Mouse (Mus musculus) frontal cortex, postnatal 10 days (tissue): ENCODE results near the gene Krt75.

ENCODE experiments used
- DNase-seq, 2 experiments: peaks; one replicate each; pipeline ENCODE4 v3.0.0; 2022; ENCODE audit warnings: low spot score in 2 of 2, mixed read lengths in 1 of 2

The Krt75 gene

DNA sequence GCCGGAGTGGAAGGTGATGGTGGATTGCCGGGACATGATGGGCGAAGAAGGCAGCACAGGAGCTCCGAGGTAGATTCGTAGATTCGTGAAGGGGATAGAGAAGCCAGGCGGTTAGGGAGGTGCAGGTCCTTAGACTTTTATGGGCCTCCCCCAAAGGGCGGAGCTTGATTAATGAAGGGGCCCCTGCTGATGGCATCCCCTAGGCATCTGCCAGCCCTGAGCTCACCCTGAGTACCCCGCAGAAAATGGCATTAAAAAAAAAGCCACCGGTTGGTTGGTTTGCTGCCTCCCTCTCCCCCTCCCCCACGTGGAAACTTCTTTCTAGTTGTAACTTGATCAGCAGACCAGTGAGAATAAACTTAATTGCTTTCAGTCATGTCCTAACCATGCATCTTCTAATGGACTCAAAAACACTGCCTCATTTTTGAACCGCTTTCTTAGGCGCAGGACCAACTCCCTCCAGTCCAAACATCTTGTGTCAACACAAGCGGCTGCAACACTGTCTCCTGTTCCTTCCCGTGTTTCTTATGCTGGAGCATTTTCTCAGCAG, at the start of gene Krt75:
Krt75 (minus strand) TSS at position 109 of the 550 bp plus-strand sequence.
- no peak for DNase-seq

- DNase-seq, result no peak
Observed at GRCm38 (mm10) chr15:101599123-101599522, 25.4 kb upstream of the Krt75 start.

GRCm38 (mm10) chr15:101588216-101588615, 14.5 kb upstream of the Krt75 start:
- DNase-seq, result no peak

DNA sequence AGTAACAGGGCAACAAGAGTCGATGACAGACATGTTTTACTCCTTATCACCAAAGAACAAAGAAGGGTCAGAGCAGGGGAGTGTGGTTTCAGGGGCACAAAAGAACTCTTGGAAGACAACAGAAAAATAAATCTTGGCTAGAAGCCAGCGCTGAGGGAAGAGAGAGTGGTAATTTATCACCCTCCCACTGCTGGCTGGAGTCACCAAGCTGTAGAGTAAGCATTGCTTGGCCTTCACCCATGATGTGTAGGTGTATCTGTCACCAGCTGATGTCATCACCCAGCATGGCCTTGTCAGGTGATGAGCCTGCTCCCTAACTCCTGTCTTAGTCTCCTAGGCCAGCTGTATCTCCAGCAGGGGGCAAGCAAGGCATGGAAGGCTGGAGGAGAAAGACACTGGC, 10.8 kb upstream of the Krt75 start:
- no peak for DNase-seq

DNA sequence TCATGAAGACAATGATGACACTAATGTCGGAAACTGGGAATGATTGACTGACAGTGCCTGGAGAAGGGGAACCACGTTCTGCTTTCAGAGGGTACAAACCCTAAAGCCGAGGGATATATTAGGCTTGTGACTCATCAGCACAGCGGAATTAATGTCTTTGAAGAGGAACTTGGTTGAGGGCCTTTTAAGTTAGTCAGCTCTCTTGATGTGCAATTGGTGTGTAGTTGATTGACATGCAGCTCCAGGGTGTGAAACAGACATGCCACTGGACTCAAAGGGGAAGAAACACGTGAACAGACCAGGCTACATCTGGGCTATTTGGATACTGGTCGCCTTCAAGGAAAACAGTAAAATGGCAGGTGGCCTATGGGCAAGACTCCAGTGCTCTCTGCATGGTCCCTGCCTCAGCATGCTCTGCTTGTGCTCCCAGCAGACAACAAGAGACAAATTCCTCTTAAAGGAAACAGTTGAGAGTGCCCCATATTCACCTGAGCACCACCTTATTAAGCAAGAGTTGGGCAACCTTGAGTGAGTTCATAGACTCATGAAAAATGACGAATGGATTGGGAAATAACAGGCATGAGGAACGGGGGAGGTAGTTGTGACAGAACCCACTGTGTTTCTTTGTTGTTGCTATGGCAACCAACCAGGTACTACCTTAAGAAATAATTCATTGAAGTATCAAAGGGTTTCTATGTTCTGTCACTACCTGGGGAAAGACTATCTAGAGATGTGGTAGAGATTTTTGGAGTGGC, 9.7 kb upstream of the Krt75 start:
- DNase-seq, result no peak

DNA sequence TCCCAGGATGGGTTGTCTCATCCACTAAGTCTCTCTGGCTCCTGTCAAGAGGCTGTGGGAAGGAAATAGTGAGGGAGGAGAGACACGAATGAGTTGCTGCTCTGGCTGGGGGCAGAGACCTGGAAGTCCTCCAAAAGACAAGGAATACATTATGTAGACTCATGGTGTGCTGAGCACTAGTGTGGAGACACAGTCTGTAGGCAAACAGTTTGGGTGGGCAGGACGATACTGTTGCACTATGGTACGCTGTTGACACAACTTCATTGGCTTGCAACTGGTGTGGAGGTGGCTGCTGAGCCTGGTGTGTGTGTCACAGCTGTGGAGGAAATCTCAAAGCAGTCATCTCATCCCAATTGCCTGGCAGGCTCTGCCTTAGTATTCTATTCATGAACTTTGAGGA, 8.0 kb upstream of the Krt75 start:
- no peak for DNase-seq

DNA sequence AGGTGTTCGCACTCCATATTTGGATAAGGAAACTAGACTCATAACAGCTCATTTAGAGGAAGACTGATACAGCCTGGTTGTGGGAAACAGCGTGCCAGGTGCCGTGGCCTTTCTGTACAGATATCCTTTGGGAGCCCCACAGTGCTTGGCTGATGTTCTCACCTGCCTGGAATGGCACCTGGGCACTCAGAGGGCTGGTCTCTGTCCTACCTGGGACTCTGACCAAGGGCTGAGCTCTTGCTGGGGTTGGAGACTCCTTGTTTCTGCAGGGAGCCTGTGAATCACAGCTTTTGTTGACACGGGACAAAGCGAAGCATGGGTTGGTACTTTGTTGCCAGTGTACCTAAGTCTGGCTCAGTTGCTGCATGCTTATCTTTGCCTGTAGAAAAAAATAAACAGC, 1.8 kb upstream of the Krt75 start:
- DNase-seq, result no peak

DNA sequence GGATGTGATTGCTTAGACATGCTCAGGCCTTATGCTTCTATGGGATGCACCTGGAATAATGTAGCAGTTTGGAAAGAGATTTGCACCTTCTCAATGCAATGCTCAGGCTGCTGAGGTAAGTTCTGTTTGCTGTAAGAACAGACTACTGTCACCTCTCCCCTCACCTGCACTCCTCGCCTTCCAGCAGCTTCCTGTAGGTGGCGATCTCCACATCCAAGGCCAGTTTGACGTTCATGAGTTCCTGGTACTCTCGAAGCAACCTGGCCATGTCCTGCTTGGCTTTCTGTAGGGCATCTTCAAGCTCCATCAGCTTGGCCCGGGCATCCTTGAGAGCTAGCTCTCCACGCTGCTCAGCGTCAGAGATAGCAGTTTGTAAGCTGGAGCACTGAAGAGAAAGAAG, 5.9 kb downstream of the Krt75 start:
- no peak for DNase-seq

DNA sequence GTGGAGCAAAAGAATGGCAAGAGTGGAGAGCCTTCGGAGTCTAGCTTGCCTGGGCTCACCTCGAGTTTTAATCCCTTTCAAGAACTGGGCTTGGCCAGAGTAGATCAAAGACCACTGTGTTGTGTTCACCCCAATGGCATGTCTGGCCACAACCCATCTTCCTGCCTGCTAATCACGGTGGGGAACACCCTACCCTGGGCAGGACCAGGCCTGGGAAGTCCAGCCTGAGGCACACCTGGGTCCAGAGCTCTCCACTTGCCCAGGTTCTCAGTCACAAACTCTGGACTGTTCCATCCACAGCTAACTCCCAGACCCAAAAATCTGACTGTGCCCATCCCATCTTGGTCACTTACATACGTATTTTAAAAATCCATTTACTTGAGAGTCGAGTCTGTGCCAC, 10.9 kb downstream of the Krt75 start, which contains the start of gene Krt90:
Krt90 (minus strand) TSS at position 101 of the 400 bp plus-strand sequence.
- no peak for DNase-seq

DNA sequence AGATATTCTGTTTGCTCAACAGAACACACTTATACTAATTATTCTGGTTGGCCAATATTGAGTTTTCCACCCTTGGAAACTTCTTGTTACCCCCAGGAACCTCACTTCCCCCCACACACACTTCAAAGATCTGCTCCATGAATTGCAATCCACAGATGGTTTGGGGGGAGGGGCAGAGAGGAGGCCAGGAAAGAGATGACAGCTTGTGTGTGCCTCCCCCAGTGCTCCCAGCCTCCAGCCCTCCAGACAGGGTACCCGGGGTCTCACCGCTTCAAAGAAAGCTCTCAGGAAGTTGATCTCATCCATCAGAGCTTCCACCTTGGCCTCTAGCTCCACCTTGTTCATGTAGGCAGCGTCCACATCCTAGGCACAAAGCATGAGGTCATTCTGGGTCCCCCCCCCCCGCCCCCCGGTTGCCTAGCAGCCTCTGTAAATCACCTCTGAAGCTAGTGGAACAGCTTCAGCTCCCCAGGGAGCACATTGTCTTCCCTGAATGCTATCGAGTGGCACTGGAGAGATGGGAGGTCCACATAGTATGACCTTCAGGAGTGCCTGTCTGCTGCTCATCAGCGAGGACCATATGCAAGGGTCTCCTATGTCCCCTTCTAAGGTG, 15.6 kb downstream of the Krt75 start:
- no peak for DNase-seq

- DNase-seq, result peak; percentile 19 to 22
Observed at GRCm38 (mm10) chr15:101553169-101553568, 20.5 kb downstream of the Krt75 start.

DNA sequence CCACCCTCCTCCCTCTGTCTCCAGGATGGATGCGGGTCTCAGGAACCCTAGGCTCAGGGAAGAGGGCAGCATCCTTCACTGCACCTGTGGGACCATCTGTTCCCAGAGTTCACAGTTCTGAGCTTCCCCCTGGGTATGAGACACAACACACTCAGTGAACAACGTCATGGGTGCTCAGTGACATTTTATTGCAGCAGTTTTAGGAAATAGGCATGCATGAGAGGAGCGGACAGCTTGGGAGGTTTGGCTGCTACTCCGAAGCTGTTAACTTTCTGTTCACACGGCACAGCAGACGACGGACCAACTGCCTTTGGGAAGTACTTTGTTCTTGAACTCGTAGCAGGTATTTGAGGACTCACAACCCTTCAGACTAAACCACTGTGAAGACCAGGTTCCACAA, 21.5 kb downstream of the Krt75 start:
- no peak for DNase-seq

DNA sequence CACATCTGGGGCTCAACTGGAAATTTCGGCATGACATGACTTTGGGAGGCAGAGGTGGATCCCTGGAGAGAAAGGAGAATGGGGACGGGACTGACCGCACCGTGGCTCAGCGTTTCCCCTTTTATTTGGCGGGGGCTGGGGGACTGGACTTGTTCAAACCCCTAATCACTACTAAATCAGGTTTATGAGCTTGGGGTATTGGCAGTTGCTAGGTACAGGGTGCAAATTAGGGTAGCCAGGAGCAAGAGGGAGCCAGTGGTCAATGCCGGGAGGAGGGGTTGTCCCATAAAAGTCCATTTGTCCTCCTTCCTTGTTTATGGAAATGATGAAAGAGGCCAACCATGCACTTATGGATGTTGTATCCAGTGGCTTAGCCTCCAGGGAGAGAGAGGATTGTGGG, 23.1 kb downstream of the Krt75 start, which contains the start of gene Krt82:
Krt82 (minus strand) TSS at position 101 of the 400 bp plus-strand sequence.
- DNase-seq, result no peak

DNA sequence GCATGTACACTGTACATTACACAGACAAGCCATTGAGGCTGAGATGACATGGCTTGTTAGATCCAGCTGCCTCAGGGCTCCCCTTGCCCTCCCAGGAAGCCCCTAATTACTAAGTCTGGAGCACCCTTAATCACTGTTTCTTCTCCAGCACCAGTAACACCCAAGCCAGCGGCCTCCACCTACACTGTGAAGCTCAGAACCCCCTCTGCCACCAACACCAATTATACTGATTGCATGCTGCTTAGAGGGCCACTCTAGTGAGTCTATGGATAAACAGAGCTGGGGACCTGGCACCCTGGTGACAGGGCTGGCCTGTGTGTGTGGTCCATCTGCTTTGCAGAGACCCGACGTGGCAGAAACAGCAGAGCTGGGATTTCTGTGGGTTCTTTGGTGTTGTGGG, 29.2 kb downstream of the Krt75 start:
- DNase-seq, result no peak

DNA sequence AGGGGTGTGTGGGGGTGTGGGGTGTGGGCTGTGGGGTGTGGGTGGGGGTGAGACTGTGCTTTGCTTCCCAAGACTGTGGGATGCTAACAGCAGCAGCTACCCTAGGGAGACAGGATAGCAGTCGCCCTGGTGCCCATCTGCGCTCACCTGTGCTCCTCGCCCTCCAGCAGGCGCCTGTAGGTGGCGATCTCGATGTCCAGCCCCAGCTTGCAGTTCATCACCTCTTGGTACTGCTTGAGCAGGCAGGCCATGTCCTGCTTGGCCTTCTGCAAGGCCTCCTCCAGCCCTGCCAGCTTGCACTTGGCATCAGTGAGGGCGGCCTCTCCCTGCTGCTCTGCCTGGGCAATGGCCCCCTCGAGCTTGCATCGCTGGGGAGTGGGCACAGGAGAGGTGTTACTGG, 31.2 kb downstream of the Krt75 start:
- DNase-seq, result no peak

- DNase-seq, result no peak
Observed at GRCm38 (mm10) chr15:101538580-101538900, 35.2 kb downstream of the Krt75 start.

- no peak for DNase-seq
Observed at GRCm38 (mm10) chr15:101537864-101538579, 35.7 kb downstream of the Krt75 start.

DNA sequence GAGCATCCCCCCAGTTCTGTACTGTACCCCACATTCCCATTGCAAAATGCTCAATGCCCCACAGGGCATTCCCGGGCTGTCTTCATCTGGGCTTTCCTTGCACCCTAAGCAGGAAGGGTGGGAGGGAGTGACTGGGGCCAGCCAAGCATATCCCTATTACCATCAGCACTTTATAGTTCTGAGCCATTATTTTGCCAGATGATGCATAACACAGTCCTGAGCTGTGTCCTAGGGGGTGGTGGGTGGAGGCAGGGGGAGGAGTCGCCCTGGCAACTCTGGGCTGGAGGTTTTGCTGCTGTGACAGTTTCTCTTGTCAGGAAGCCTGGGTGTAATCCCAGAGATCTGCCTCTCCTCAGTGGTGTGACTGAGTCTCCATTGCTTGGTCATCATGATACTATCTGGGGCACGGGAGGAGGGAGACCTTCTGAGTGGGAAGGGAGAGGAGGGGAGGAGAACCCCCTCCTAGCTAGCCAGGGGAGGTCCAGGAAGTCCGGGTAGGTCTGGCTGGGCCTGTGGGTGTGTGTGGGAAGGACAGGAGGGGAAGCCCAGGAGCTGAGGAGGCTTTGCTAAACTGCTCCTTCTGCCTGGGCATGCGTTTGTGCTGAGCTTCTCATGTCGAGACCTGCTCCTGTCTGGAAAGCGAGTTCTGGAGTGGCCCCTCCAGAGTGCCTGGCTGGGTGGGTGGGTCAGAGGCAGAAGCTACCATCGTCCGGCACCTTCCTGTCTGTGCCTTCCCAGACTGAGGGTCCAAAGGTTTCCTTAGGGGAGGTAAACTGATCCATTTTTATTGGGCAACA, 37.5 kb downstream of the Krt75 start:
- DNase-seq, result no peak

DNA sequence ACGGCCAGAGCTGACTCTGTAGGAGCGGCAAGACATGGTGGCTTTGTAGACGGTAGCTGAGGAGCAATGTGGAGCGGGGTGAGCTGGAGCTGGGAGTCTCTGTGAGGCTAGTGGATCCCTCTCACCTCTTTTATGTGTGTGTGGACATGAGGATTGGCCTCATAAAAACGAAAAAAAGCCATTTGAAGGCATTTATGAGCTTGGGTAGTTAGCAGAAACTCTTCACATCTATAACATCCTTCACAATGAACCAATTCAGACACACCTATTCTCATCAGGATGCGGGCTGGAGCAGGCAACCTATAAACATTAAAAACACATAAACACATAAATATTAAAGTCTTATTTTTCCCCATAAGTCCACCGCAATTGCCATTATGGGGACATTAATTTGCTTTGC, 41.0 kb downstream of the Krt75 start, which contains the start of gene Krt84:
Krt84 (minus strand) TSS at position 101 of the 400 bp plus-strand sequence.
- no peak for DNase-seq

DNA sequence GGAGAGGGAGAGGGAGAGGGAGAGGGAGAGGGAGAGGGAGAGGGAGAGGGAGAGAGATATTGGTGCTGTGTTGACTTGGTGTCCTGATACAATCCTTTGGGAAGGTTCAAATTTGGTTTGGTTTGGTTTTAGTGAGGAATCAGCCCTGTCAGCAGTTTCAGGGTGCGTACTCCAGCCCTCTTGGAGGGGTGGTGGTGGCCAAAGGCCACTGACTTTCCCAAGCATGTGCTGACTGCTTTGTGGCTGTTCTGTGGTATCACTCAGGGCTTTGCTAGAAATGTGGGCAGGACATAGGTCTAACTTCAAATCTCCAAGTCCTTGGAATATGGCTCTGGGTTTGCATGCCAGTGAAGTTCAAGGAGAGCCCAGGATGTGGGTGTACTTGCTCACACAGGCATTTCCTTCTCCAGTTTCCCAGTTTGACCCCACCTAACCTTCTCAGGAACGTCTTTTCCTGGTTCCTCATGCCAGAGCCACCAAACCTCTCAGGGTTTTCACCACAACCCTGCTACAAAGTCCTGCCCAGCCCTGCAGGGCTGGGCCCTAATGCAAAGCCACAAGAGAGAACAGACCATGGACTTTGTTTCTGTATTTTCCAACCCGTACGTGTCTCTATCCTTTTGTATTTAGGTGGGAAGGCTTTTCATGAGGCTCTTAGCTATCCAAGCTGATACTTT, 51.0 kb downstream of the Krt75 start:
- no peak for DNase-seq

DNA sequence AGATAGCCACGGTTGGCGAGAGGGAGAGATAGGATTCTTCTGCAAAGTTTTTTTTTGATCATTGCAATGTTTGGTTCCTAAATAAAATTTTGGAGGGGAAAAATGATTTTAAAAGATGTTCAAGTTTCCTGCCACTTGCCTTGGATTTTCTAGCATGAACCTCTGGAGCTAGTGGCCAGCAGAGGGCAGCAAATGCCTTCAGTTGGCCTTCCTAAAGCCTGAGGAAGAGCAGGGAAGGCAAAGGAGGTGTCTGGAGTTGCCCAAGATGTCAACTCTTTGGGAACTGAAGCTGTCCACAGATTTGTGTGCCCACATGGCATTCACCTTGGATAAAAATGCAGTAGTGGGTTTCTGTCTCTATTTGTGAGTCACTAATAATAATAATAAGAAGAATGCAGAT, 53.9 kb downstream of the Krt75 start:
- DNase-seq, result peak; percentile 39 to 75
